Mouse (Mus musculus) common myeloid progenitor, adult 5-6 weeks (primary cell): ENCODE data around the gene Gm9603. TPM values are rescaled to one million over a fixed set of nuclear protein-coding genes. Genes with fewer than 3 reads are reported as not detected.
"Not testable (repeated sequence)": the region's sequence is repeated elsewhere in the genome, so short reads cannot be mapped to it uniquely, and the experiment has no call there.

Source experiments
- ATAC-seq: replicated peaks from 2 replicates; pipeline ENCODE4 v1.8.0; 2016; ENCODE audit warnings: low read depth, mild to moderate bottlenecking, moderate TSS enrichment, inconsistent platforms; ENCODE audit not compliant: poor library complexity, severe bottlenecking
- total RNA-seq: library from RNA; stranded (forward); fragments of 200-1000, 187-1606 nt; gene quantifications from 2 replicates; pipeline ENCODE4 v1.2.3, GENCODE M21; 2017

The Gm9603 gene
- total RNA-seq = not detected in 2 replicates

GRCm38 (mm10) chr14:5687357-5687756 lies at the start of gene Gm9603:
Gene Gm9603 (minus strand): TSS chr14:5687457.
- not testable (repeated sequence) for ATAC-seq

DNA sequence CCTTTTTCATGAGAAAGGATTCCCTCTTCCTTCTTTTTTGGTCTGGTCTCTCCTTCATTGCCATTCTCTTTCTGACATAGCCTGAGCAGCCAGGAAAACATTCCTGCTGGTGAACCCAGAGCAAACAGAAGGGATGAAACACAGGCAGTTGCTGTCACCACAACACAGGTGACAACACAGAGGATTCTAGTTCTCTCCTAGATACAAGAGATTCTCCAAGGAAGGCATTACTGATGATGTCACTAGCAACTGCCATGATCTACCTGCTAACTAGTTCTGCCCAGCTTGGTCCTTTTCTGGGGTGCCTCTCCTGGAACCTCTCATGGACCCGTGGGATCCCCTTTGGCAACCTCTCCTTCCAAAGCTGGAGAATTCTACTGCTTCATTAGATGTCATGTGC lies 54.3 kb downstream of the Gm9603 start, which contains the start of gene Gm8265:
Gene Gm8265 (minus strand): TSS at position 101 of the 400 bp plus-strand sequence.
- ATAC-seq = not testable (repeated sequence)

Other genes with a start within 250 kb of the Gm9603 start
- 0.29 and 1.1 TPM in 2 replicates for gene Gm3194, start 232.0 kb downstream of the Gm9603 start, total RNA-seq
- not detected in 2 replicates for gene Gm8246, start 209.6 kb downstream of the Gm9603 start, total RNA-seq
- gene Gm3187, start 203.2 kb downstream of the Gm9603 start, total RNA-seq = not detected in 2 replicates
- gene Gm3488, start 185.8 kb downstream of the Gm9603 start, total RNA-seq = 1.1 TPM in 1 of 2 replicates, not detected in the other
- gene Gm3532, start 149.0 kb downstream of the Gm9603 start, total RNA-seq = not detected in 2 replicates
- not detected in 2 replicates for gene Gm8265, start 54.4 kb downstream of the Gm9603 start, total RNA-seq
- not detected in 2 replicates for gene Gm3373, start 54.1 kb upstream of the Gm9603 start, total RNA-seq
- 0.29 and 1.1 TPM in 2 replicates for gene Gm3383, start 120.5 kb upstream of the Gm9603 start, total RNA-seq
- gene Gm3424, start 142.9 kb upstream of the Gm9603 start, total RNA-seq = not detected in 2 replicates
- gene Gm8237, start 192.9 kb upstream of the Gm9603 start, total RNA-seq = not detected in 2 replicates